Mouse (Mus musculus) liver, adult (tissue): ENCODE data around the gene Fat4.

Experiments
- GATA4 ChIP-seq: IDR thresholded peaks from 2 replicates; pipeline ENCODE4 v1.6.1; 2014; ENCODE audit warnings: mild to moderate bottlenecking, low read length; ENCODE audit not compliant: insufficient replicate concordance

Gene Fat4

DNA sequence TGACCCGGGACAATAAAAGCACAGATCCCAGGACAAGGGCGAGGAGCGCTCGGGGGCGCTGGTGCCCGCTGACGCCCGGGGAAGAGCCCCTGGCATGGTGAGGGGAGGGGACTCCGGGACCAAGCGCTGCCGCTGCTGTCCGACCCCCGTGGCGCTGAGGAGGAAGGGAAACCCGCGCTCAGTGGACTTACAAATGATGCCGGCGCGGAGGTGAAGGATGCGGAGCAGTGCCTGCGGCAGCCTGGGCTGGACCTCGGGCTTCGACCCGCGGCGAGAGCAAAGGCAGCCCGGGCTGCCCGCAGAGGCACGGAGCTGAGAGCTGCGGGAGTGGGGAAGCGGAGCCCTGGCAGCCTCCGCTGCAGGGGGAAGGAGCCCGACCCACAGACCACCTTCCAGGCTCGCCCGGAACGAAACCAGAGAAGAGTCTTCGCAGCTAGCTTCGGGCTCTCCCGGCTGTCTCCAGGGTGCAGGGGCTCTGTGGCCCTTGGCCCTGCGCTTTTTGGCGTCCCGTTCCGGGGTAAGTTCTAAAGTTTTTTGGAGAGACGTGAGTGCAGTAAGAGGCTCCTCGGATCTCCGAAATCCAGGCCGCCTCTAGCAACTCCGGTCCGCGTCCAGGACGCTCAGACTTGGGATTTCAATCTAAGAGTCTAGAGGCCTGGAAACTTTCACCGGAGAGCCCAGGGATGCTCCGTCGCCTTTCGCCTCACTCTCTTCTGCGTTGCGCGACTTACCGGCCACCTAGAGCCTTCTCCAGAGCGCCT lies 499 bp upstream of the Fat4 start:
- TF ChIP-seq GATA4, result no peak

DNA sequence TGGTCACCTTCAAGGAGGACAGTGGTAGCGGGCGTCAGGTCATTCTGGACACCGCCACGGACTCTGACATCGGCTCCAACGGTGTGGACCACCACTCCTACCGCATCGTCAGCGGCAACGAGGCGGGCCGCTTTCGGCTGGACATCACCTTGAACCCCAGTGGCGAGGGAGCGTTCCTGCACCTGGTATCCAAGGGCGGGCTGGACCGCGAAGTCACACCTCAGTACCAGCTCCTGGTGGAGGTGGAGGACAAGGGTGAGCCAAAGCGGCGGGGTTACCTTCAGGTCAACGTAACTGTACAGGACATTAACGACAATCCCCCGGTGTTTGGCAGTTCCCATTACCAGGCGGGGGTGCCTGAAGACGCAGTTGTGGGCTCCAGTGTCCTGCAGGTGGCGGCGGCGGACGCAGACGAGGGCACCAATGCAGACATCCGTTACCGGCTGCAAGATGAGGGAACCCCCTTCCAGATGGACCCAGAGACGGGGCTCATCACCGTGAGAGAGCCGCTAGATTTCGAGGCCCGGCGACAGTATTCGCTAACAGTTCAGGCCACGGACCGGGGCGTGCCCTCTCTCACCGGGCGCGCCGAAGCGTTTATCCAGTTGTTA lies 746 bp downstream of the Fat4 start:
- TF ChIP-seq GATA4, result no peak

DNA sequence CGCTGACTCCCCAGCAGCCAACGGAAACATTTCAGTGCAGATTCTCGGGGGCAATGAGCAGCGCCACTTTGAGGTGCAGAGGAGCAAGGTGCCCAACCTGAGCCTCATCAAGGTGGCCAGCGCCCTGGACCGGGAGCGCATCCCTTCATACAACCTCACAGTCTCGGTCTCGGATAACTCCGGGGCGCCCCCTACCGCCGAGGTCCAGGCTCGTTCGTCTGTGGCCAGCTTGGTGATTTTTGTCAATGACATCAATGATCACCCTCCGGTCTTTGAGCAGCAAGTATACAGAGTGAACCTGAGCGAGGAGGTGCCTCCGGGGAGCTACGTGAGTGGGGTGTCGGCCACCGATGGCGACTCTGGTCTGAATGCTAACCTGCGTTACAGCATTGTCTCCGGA lies 1.4 kb downstream of the Fat4 start:
- TF ChIP-seq GATA4, result no peak

DNA sequence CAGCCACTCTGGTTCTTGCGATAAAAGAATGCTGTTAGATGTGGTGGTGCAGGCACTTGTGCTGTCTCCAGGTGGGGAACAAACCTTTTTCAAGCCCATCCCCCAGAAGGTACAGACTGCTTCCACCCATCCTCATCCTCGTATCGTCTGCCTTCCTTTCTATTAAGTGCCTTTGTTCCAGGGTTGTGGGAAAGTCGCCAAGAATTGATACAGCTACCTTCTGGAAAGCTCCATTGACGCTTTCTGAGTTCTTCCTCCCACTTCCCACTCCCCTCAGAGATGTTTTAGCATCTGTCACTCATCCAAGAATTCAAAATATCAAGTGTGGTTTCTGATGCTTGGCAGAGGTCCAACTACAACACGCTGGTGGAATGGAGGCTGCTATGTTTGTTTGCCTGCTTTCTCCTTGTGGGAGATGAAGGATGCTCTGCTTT lies 6.1 kb downstream of the Fat4 start:
- TF ChIP-seq GATA4, result no peak

DNA sequence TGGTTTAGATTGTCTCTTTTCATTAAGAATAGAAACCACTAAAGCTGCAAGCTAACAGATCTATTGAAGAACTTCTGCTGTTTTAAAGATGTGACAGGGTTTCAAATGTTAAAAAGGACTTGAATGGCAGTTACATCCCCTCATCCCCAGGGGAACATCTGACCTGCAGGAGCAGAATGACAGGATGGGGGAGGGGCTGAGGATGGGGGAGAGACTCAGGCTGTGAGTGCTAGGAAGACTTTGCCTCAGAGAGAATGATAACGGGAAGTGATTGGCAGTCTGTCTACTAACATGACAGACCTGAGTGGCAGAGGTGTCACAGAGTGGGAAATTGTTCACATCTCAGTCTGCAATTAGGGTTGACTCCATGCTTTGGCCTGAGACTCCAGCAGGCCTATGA lies 14.1 kb downstream of the Fat4 start:
- no peak for TF ChIP-seq GATA4

DNA sequence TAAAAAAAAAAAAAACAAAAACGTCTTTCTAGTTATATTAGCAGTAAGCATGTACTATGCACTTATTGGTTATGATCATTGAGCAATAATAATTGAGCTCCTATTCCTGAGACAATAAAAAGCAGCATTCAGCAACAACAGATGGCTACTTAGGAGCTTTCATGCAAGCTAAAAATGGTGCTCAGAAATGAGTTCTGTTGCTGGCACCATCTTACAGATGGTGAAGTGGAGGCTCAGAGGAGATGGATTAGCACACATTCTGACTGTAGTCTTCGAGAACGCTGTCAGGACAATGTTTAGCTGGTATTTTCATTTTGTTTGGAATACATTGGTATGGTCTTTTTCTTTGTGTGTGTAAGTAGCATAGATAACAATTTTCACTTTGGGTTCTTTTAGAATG lies 20.1 kb downstream of the Fat4 start:
- no peak for TF ChIP-seq GATA4

DNA sequence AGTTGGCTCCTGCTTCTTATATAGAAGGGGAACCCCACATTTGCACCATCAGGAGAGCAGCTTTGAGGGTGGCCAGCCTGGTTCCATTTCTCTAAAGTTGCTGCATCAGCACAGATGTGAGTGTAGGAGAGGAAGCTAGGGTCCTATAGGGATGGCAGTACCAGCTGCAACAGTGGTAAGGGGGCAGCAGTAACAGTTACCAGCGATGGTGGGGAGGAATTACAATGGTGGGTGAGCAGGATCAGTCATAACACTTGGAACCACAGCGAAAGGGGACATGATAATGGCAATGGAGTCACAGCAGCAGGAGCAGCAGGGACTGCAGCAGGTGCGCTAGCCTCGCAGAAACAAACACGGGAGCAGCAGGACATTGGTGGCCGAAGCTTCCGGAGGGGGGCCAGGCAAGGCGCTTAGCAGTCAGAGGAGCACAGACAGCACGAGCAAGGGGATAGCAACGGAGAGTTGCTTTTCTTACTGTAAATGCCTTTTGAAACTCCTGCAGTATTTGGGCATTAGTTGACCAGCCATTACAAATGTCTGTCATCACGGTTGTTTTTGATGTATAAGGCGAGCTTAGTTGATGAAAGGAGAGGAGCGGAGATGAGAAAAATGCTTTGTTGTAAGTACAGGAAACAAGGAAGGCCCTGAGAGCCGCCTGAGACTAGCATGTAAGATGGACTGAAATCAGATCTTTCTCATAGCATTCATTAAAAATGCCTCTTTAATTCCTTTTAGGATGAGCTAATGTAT lies 21.1 kb downstream of the Fat4 start:
- no peak for TF ChIP-seq GATA4

DNA sequence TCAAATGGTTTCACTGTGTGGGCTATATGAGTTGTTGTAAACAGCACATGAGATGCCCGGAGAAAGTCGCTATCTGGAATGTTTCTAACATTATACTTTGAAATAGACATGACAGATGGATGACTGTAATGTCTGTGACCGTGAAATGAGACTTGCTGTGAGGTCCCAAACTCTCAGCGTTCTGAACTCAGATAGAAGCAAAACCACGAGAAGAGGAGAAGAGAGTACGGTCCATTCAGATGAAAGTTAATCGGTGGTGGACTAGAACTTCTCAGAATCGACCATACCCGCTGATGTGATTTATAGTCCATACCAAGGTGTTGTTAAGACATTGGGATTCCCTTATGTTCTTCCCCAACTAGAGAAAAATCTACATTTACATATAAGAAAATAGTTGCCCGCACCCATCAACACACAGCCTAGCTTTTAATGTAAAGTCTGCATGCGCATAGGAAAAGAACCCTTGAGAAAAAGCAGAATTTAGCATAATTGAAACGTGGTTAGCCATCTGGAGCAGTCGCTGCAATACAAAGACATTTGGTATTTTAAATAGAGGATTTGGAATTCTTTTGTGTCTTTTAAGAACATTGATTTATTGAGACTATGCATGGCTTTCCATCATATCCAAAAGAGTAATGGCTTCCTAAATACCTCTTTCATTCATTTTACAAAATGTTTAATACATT lies 21.8 kb downstream of the Fat4 start:
- TF ChIP-seq GATA4, result no peak

DNA sequence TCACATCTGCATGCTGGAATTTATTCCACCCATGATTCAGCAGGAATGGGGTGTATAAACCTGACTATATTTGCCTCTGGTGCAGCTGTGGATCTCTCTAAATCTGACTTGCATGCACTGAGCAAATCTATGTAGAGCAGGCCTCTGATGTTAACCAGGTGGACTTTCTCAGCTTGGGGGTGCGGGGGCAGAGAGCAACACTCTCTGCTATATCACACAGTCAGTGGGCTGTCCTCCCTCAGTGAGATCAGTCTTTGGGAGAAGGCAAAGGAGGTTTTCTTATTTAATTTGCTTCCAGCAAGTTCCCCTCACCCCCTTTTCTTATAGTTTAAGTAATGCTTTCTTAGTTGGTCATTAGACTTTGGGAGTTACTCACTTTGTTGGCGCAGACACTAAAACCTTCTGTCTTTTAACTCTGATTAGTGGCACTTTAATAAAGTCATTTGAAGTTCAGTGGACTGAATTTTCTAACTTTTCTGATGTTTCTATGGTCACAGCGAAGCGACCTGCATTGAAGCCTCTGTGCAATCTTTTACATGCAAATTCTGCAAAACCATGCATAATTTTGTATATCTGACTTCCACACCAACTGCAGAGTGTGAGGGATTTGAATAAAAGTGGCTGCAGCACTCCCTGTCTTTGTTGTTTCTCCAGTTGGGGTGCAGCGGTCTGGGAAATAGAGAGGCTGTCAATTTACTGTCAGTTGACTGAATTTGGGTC lies 26.2 kb downstream of the Fat4 start:
- TF ChIP-seq GATA4, result no peak

DNA sequence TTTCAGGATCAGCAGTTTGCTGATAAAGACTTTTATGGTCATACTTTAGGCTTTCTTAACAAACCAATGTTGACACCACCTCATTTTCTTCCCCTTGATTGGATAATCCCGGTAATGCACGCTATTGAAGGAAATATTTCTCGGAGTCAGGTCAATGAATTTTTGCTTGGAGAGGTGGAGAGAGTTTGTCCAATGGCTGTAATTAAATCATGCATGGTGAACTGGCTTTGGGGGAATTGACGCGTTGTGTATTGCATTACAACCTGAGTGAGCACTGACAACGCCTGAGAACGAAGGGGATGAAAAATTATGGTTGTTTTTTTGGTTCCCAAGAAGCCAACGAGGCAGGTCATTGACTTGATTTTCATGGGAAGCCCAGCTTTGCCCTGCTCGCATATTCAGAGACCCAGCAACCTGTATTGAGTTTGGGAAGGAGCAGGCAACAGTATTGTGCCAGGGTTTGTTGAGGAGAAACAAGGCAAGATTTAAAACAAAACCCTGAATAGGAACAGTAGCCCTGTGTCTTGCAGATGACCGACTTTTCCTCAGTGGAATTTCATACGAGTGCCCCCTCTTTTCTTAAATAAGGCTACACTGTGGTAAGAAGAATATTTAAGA lies 26.9 kb downstream of the Fat4 start:
- no peak for TF ChIP-seq GATA4

DNA sequence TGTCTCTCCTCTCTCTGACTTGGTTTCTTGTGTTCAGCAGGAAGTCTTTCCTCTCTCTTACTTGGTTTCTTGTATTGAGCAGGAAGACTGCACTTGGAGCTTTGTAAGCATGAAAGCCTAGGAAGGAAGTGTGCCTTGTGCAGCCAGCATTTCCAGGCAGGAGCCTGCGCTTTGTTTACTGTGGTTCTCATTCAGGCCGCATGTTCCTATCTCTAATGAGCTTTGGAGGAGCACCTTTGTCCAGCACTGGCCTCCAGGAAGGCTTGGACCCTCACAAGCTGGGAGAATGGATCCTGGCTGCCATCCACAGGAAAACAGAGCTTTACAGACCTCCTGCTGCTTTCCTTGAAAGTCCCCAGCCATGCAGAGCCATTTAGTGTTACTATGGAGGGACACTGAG lies 32.2 kb downstream of the Fat4 start:
- TF ChIP-seq GATA4, result no peak; the same call in 1 of the 2 replicates

DNA sequence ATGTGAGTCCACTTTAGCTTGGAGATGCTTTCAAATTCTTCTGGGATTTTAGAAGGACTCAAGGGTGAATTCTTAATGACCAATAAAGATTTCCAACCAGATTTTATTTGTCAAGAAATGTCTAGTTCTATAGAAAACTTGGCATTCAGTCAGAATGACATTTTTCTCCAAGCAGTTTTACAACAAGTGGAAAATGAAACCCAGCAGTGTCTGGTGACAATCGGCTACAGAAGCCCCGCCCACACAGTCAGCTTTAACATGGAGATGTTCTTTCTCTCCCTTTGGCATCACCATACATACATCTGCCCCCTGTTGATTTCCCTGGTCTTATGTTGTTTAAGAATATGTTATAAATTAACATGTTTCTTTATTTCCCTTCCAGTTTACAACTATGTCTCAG lies 34.3 kb downstream of the Fat4 start:
- no peak for TF ChIP-seq GATA4

DNA sequence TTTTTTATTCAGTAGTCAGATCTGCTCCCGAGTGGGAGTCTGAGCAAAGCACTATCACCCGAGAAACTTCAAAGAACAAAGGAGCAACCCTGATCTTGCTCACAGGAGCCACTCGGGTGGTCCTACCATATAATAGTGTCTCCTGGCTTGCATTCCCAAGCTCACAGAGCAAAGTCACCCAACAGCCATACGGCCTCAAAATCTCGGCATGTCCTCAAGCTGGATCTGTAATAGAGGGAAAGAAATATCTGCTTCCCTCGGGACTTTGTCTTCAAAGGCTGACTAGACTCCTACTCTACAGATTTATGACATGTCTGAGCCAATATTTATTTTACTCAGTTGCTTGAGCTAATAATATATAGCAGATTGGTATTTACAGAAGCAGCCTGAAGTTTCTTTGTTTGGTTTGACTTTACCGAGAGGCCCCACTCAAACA lies 36.5 kb downstream of the Fat4 start:
- TF ChIP-seq GATA4, result no peak

DNA sequence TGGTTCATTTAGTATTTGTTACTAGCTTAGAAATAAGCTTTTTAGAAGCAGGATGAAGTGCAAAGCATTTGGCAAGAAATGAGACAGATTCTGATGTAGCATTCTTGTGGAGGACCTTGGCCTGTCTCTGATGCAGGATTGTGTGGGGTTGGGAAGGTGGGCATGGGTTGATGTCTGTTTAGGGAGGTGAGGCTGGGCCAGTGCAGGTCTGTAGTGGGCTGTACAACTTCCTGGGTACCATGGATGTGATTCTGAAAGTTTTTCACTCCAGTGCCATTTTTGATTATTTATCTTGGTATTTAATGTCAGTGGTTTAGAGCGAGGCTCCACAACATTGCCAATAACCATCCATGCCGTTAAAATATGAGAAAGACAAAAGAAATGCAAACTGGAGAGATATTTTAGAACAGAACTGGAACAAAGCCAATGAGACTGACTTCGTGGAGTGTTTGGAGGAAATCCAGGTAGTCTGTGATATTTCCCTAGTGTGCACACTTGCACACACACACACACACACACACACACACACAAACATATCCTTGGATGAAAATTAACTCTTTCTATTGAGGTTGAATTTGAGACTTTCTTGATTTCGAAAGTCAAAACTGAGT lies 41.4 kb downstream of the Fat4 start:
- TF ChIP-seq GATA4, result no peak
